Mouse (Mus musculus): ENCODE measurements around the gene Mrgpra2b. TPM values are rescaled to one million over a fixed set of nuclear protein-coding genes. Genes with fewer than 3 reads are reported as not detected.

The Mrgpra2b gene
- polyA plus RNA-seq (2014; fragmentation: Illumina TruSeq; extraction: RNeasy Lipid Tissue Mini Kit (QIAGEN cat#74804); ENCODE audit: low read depth, low replicate concordance), result not detected

GRCm38 (mm10) chr7:47528762-47529161 is at the start of gene Mrgpra2b:
Gene Mrgpra2b, minus strand, starts transcription at chr7:47528862.

GRCm38 (mm10) chr7:47452015-47452414 is 76.6 kb downstream of the Mrgpra2b start, which contains the start of gene Mrgpra2a:
Gene Mrgpra2a, minus strand, starts transcription at chr7:47452139.

Other genes with a start within 250 kb of the Mrgpra2b start
- gene Mrgpra1, start 174.6 kb downstream of the Mrgpra2b start, polyA plus RNA-seq (2014; fragmentation: Illumina TruSeq; extraction: RNeasy Lipid Tissue Mini Kit (QIAGEN cat#74804); ENCODE audit: low read depth, low replicate concordance), result not detected
- not detected for gene Mrgpra2a, start 76.7 kb downstream of the Mrgpra2b start, polyA plus RNA-seq (2014; fragmentation: Illumina TruSeq; extraction: RNeasy Lipid Tissue Mini Kit (QIAGEN cat#74804); ENCODE audit: low read depth, low replicate concordance)
- not detected for gene Mrgpra3, start 72.5 kb upstream of the Mrgpra2b start, polyA plus RNA-seq (2014; fragmentation: Illumina TruSeq; extraction: RNeasy Lipid Tissue Mini Kit (QIAGEN cat#74804); ENCODE audit: low read depth, low replicate concordance)

All from kidney, adult 10 weeks (tissue).